Mouse (Mus musculus): ENCODE data around the gene Phgdh. TPM values are rescaled to one million over a fixed set of nuclear protein-coding genes. Genes with fewer than 3 reads are reported as not detected.
"Not testable (repeated sequence)": the region's sequence is repeated elsewhere in the genome, so short reads cannot be mapped to it uniquely, and the experiment has no call there.

Gene Phgdh
- 14.2 and 15.8 TPM in 2 replicates for polyA plus RNA-seq (2012; rRNA removed)

- not testable (repeated sequence) for DNase-seq (ENCODE audit: low spot score)
Observed at GRCm38 (mm10) chr3:98339706-98340109, at the start of gene Phgdh. Gene Phgdh, minus strand, starts transcription at chr3:98339990.

GRCm38 (mm10) chr3:98389305-98389704 lies 49.5 kb upstream of the Phgdh start:
- no peak for DNase-seq (ENCODE audit: low spot score)

DNA sequence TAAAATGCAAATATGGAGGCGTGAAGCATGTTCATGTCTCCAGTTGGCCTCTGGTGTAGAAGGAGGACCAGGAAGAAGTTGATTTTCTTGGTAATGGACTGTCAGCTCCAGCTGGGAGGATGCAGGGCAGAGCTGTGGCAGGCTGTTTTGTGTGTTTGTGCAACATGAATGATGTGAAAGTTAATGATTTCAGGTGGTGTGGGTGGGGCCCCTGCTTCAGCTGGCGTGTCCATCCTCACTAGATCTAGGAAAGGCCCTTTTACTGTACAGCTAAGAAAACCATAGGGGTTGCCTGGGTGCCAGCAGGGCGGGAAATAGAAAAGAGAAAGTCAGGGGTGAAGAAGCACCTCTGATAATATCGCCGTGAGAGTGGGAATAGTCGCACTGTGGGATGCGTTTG lies 48.0 kb upstream of the Phgdh start:
- no peak for DNase-seq (ENCODE audit: low spot score)

GRCm38 (mm10) chr3:98387086-98387485 lies 47.3 kb upstream of the Phgdh start:
- DNase-seq (ENCODE audit: low spot score): no peak

- no peak for DNase-seq (ENCODE audit: low spot score)
Observed at GRCm38 (mm10) chr3:98383024-98383790, 43.4 kb upstream of the Phgdh start.

DNA sequence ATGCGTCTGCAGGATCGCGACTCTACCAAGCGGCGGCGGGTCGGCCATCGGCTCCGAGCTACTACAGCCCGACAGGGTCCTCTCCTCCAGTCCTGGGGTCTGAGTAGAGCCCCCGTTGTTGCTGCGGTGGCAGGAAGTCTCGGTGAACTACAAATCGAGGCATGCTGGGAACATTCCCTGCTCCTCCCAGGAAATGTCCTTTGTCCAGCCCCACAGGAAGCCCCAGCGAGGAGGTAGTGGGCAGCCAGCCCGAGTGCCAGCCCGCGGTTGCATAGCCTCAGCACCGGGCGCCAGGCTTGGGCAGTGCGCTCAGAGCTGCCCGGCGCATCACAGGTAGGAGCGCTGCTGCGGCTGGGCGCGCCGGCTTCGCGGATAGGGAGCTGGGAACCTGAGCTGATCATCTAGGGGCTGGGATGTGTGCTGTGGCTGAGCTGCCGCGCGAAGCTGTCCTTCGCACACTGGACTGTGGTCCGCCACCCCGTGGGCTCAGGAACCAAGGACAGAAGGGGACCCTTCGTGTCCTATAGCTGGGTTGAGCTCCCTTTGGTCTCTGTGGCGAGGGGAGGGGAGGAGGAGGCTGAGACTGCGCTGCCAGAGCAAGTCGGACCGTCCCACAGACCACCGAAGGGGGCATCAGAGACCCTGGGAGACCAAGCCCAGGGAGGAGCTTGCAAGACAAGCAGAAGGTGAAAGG lies 42.6 kb upstream of the Phgdh start, which contains the start of gene Zfp697:
Zfp697 (plus strand) TSS at position 216 of the 694 bp plus-strand sequence.
- DNase-seq (ENCODE audit: low spot score): peak; percentile 56

DNA sequence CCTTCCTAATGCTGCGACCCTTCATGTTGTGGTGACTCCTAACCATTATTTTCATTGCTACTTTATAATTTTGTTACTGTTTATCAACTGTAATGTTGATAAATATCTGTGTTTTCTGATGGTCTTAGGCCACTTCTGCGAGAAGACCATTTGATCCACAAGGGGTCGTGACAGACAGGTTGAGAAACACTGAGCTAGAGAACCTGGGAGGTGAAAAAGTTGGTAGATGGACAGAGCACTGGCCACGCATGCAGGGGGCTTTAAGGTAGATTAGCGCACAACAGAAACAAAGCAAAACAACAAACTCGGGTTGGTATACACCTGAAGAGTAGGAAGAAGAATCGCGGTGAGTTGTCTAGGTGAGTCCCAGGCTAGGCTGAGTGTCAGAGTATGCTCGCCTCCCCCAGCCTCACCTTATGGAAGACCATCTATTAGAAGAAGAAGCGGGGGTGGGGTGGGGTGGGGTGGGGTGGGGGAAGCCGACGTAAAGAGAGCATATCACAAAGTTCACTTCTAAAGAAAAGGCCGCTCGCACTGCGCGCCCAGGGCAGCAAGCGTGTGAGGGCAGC lies 42.0 kb upstream of the Phgdh start:
- no peak for DNase-seq (ENCODE audit: low spot score)

DNA sequence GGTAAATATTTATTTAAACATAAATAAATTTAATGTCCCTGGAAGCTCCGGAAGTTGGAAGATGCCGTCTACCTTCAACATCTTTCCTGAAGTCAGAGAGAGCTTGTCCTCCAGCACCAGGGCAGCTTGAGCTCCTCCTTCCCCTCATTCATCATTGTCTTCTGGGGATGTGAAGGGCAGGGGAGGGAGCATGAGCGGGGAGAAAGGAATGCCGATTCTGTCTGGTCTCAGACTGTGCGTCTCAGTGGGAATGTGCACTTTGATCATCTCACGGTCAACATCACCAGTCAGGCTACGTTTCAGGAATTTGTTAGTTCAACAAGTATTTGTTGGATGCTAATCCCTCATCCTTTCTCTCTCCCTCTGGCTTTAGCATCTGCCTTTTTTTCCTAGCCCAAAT lies 39.4 kb upstream of the Phgdh start:
- DNase-seq (ENCODE audit: low spot score): no peak

DNA sequence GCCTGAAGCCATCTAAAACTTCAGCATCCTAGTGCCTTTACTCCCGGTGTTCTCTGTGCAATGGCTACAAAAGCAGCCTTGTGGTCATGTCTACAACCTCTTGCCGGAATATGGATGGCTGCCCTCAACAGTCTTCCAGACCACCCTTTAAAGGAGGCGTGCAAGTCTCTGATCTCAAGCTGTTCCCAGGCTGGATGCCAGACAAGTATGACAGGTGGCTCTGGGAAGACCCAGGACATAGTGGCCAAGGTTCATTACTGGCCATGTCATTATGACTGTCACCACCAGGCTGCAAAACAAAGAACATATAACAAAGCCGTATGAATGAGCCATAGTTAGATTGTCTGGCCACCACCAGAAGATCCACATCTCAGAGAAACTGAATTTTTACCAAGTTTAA lies 38.5 kb upstream of the Phgdh start:
- no peak for DNase-seq (ENCODE audit: low spot score)

DNA sequence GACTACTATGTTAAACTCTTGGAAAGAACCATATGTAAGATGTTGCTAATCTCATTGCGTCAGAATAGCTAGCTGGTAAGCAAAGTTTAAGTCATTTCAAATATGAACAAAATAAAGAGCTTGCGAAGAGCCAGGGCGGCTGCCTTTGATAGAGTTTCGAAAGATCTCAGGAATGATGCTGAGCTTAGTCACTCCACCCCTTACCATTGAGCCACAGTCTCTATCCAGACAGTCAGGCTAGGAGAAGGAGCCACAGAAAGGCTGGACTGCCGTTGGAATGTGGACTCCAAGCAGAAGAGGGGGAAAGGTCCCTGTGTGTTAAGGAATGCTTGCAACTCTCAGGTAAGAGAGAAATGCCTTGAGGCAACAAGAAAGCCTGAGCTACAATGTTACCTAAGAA lies 35.2 kb upstream of the Phgdh start:
- DNase-seq (ENCODE audit: low spot score): no peak

DNA sequence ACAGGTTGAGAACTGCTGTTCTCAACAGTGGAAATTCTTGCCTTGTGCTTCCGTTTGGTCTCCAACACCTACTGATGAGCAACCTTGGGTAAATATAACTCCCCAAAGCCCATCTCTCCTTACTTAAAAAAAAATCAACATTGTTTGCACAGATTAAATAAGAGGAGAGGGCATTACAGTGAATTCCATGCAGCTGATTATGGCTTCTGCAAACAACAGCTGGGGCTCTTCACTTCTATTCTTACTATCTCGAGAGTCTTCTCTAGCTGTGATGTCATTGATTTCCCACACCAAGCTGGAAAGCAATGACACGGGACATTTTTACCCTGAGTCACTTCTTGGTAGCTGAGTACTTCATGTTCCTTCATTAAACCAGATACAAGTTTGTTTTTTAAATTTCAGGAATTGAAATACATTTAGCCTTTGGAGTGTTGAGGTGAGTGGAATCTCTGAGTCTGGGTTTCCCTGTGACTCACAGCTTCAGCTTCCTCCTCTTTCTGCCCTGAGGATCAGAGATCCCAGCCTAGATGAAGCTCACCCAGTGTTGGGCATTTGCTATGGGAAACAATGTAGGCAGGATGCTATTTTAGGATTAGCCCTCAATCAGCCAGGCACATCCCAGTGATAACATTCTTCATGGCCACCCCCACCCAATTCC lies 34.4 kb upstream of the Phgdh start:
- DNase-seq (ENCODE audit: low spot score): no peak

- DNase-seq (ENCODE audit: low spot score): no peak
Observed at GRCm38 (mm10) chr3:98368776-98369175, 29.0 kb upstream of the Phgdh start.

- no peak for DNase-seq (ENCODE audit: low spot score)
Observed at GRCm38 (mm10) chr3:98368283-98368682, 28.5 kb upstream of the Phgdh start.

DNA sequence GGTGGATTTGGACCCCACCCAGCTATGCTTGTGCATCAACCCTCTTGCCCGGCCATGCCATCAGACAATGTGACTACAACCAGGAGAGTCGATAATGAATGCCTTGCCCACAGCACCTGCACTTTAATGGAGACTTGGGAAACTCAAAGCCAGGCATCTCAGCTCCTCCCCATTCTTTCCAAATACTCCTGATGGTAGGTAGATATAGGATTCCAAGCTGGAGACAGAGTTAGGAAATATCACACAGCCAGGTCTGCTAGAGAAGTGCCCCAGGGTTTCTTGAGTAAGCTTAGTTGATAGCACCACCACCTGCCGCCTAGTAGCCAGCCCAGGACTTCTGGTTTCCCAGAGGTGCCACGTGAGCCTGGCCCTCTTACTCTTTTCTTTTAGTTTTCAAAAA lies 27.0 kb upstream of the Phgdh start:
- DNase-seq (ENCODE audit: low spot score): no peak

- DNase-seq (ENCODE audit: low spot score): no peak
Observed at GRCm38 (mm10) chr3:98366086-98366485, 26.3 kb upstream of the Phgdh start.

- DNase-seq (ENCODE audit: low spot score): no peak
Observed at GRCm38 (mm10) chr3:98362753-98363152, 23.0 kb upstream of the Phgdh start.

GRCm38 (mm10) chr3:98356632-98357370 lies 17.0 kb upstream of the Phgdh start:
- DNase-seq (ENCODE audit: low spot score): no peak

GRCm38 (mm10) chr3:98356026-98356365 lies 16.2 kb upstream of the Phgdh start:
- no peak for DNase-seq (ENCODE audit: low spot score)

DNA sequence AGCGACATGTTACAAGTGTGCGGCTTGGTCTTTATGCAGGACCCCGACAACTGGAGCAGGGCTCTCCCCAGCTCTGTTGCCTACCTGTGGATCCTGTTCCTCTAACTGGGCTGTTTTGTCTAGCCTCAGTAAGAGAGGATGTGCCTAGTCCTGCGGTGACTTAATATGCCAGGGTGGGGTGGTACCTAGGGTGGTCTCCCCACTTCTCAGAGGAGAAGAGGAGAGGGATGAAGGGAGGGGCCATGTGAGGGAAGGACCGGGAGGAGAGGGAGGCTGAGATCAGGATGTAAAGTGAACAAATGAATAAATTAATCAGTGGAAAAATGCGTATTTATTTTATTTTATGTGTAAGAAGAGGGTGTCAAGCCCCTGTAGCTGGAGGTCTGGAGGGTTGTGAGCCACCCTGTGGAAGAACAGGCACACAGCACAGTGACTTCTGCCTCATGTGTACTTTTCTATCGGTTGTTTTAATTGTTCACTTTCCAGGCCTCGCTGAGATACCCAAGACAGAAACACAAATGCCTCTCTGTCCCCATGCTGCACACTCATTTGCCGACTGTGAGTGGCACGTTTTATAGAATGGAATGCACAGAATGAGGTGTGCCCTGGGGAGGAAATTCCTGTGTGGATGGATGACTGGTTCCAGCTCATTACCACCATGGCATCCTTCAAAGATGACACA lies 15.7 kb upstream of the Phgdh start:
- DNase-seq (ENCODE audit: low spot score): no peak

- DNase-seq (ENCODE audit: low spot score): no peak
Observed at GRCm38 (mm10) chr3:98353892-98354291, 14.1 kb upstream of the Phgdh start.

- DNase-seq (ENCODE audit: low spot score): no peak
Observed at GRCm38 (mm10) chr3:98348705-98349104, 8.9 kb upstream of the Phgdh start.

Data from urinary bladder, adult 2 months (tissue).